Mouse (Mus musculus) embryonic facial prominence, embryonic 13.5 days (tissue): ENCODE data around the gene Ccdc17. TPM values are rescaled to one million over a fixed set of nuclear protein-coding genes. Genes with fewer than 3 reads are reported as not detected.

ENCODE experiments used
- polyA plus RNA-seq: library from polyadenylated mRNA; unstranded; fragments of >200 nt; fragmentation: Nextera tagmentation; extraction: Ambion mirVana; gene quantifications from 2 replicates; pipeline ENCODE4 v1.2.1, GENCODE M21; 2015

The Ccdc17 gene
- polyA plus RNA-seq, 1 experiment from 2014 or later = 3.1 TPM

Other genes starting within 250 kb of the Ccdc17 start
- gene Mast2, start 132.5 kb upstream of the Ccdc17 start, polyA plus RNA-seq = 14.3 and 16.5 TPM in 2 replicates
- gene Ipp, start 89.1 kb upstream of the Ccdc17 start, polyA plus RNA-seq = 15.3 and 15.7 TPM in 2 replicates
- 20.3 and 24.2 TPM in 2 replicates for gene Tmem69, start 40.7 kb upstream of the Ccdc17 start, polyA plus RNA-seq
- gene Gpbp1l1, start 39.0 kb upstream of the Ccdc17 start, polyA plus RNA-seq = 37.5 and 40.1 TPM in 2 replicates
- 200 and 202 TPM in 2 replicates for gene Nasp, start 31.3 kb downstream of the Ccdc17 start, polyA plus RNA-seq
- 763 and 775 TPM in 2 replicates for gene Akr1a1, start 55.0 kb downstream of the Ccdc17 start, polyA plus RNA-seq
- gene Prdx1, start 88.9 kb downstream of the Ccdc17 start, polyA plus RNA-seq = 1,178 and 1,215 TPM in 2 replicates
- gene Mmachc, start 111.8 kb downstream of the Ccdc17 start, polyA plus RNA-seq = 24.5 and 30.4 TPM in 2 replicates
- 24.9 and 27.4 TPM in 2 replicates for gene Ccdc163, start 111.9 kb downstream of the Ccdc17 start, polyA plus RNA-seq
- 9.4 and 11.2 TPM in 2 replicates for gene Tesk2, start 124.3 kb downstream of the Ccdc17 start, polyA plus RNA-seq
- gene Toe1, start 211.0 kb downstream of the Ccdc17 start, polyA plus RNA-seq = 35.5 and 39.1 TPM in 2 replicates
- 16.7 and 19.7 TPM in 2 replicates for gene Mutyh, start 211.1 kb downstream of the Ccdc17 start, polyA plus RNA-seq
- 0.70 and 1.0 TPM in 2 replicates for gene Hpdl, start 225.1 kb downstream of the Ccdc17 start, polyA plus RNA-seq